Mouse (Mus musculus): ENCODE data around the gene Smyd3. TPM values are rescaled to one million over a fixed set of nuclear protein-coding genes. Genes with fewer than 3 reads are reported as not detected.

Gene Smyd3
- polyA plus RNA-seq, 1 experiment from 2014 or later: 36.2 TPM

GRCm38 (mm10) chr1:179384296-179384695, 133.5 kb downstream of the Smyd3 start:
- DNase-seq (ENCODE audit: low spot score): no peak

GRCm38 (mm10) chr1:179378102-179378501, 139.7 kb downstream of the Smyd3 start:
- no peak for DNase-seq (ENCODE audit: low spot score)

- DNase-seq (ENCODE audit: low spot score): no peak
Measured at GRCm38 (mm10) chr1:179374987-179375386, 142.9 kb downstream of the Smyd3 start.

GRCm38 (mm10) chr1:179373911-179374310, 143.9 kb downstream of the Smyd3 start:
- no peak for DNase-seq (ENCODE audit: low spot score)

GRCm38 (mm10) chr1:179371191-179371590, 146.7 kb downstream of the Smyd3 start:
- no peak for DNase-seq (ENCODE audit: low spot score)

- DNase-seq (ENCODE audit: low spot score): no peak
Measured at GRCm38 (mm10) chr1:179368426-179369010, 149.3 kb downstream of the Smyd3 start.

GRCm38 (mm10) chr1:179361481-179362466, 156.1 kb downstream of the Smyd3 start:
- no peak for DNase-seq (ENCODE audit: low spot score)

GRCm38 (mm10) chr1:179357111-179357510, 160.7 kb downstream of the Smyd3 start:
- no peak for DNase-seq (ENCODE audit: low spot score)

- DNase-seq (ENCODE audit: low spot score): no peak
Measured at GRCm38 (mm10) chr1:179354250-179354649, 163.6 kb downstream of the Smyd3 start.

- DNase-seq (ENCODE audit: low spot score): no peak
Measured at GRCm38 (mm10) chr1:179345318-179345925, 172.4 kb downstream of the Smyd3 start.

GRCm38 (mm10) chr1:179343426-179343825, 174.4 kb downstream of the Smyd3 start:
- no peak for DNase-seq (ENCODE audit: low spot score)

- DNase-seq (ENCODE audit: low spot score): no peak
Measured at GRCm38 (mm10) chr1:179341589-179341988, 176.3 kb downstream of the Smyd3 start.

- no peak for DNase-seq (ENCODE audit: low spot score)
Measured at GRCm38 (mm10) chr1:179339066-179339465, 178.8 kb downstream of the Smyd3 start.

- DNase-seq (ENCODE audit: low spot score): no peak
Measured at GRCm38 (mm10) chr1:179337529-179337928, 180.3 kb downstream of the Smyd3 start.

GRCm38 (mm10) chr1:179326965-179327308, 190.9 kb downstream of the Smyd3 start:
- DNase-seq (ENCODE audit: low spot score): no peak

GRCm38 (mm10) chr1:179326262-179326964, 191.4 kb downstream of the Smyd3 start:
- DNase-seq (ENCODE audit: low spot score): no peak

GRCm38 (mm10) chr1:179324271-179324670, 193.6 kb downstream of the Smyd3 start:
- no peak for DNase-seq (ENCODE audit: low spot score)

GRCm38 (mm10) chr1:179313618-179314017, 204.2 kb downstream of the Smyd3 start:
- DNase-seq (ENCODE audit: low spot score): no peak

GRCm38 (mm10) chr1:179309487-179309886, 208.4 kb downstream of the Smyd3 start:
- no peak for DNase-seq (ENCODE audit: low spot score)

- DNase-seq (ENCODE audit: low spot score): no peak
Measured at GRCm38 (mm10) chr1:179302446-179303230, 215.2 kb downstream of the Smyd3 start.

- no peak for DNase-seq (ENCODE audit: low spot score)
Measured at GRCm38 (mm10) chr1:179295626-179296025, 222.2 kb downstream of the Smyd3 start.

Measured in thymus, postnatal 0 days (tissue).